Mouse (Mus musculus): ENCODE measurements at regions not wholly inside any gene's neighbourhood (a gene's known extent, or its start where the extent isn't known, plus 50 kb on each side); places are given as distances from the start of the nearest gene placed in this dataset.

- no peak for DNase-seq (ENCODE audit: low read depth)
Measured at GRCm38 (mm10) chr6:31107360-31107759, 148.5 kb upstream of the Klf14 start.

- DNase-seq (ENCODE audit: low read depth) = peak; percentile 86
Measured at GRCm38 (mm10) chr6:31107916-31108685, 149.2 kb upstream of the Klf14 start.

GRCm38 (mm10) chr6:31109604-31110003 lies 150.7 kb upstream of the Klf14 start:
- DNase-seq (ENCODE audit: low read depth) = no peak

GRCm38 (mm10) chr6:31112293-31113077 lies 153.6 kb upstream of the Klf14 start:
- DNase-seq (ENCODE audit: low read depth) = no peak

GRCm38 (mm10) chr6:31113558-31114326 lies 154.9 kb upstream of the Klf14 start:
- no peak for DNase-seq (ENCODE audit: low read depth)

GRCm38 (mm10) chr6:31114336-31115335 lies 155.8 kb upstream of the Klf14 start:
- DNase-seq (ENCODE audit: low read depth) = peak; percentile 50

GRCm38 (mm10) chr6:31115566-31115965 lies 156.7 kb upstream of the Klf14 start:
- DNase-seq (ENCODE audit: low read depth) = no peak

GRCm38 (mm10) chr6:31116365-31116764 lies 157.5 kb upstream of the Klf14 start:
- DNase-seq (ENCODE audit: low read depth) = no peak

- no peak for DNase-seq (ENCODE audit: low read depth)
Measured at GRCm38 (mm10) chr6:31117666-31118065, 158.8 kb upstream of the Klf14 start.

GRCm38 (mm10) chr6:31121008-31121407 lies 162.1 kb upstream of the Klf14 start:
- DNase-seq (ENCODE audit: low read depth) = no peak

- no peak for DNase-seq (ENCODE audit: low read depth)
Measured at GRCm38 (mm10) chr6:31122895-31123294, 164.0 kb upstream of the Klf14 start.

- no peak for DNase-seq (ENCODE audit: low read depth)
Measured at GRCm38 (mm10) chr6:31123342-31123990, 164.6 kb upstream of the Klf14 start.

GRCm38 (mm10) chr6:31124076-31124475 lies 165.2 kb upstream of the Klf14 start:
- no peak for DNase-seq (ENCODE audit: low read depth)

- DNase-seq (ENCODE audit: low read depth) = peak; percentile 36
Measured at GRCm38 (mm10) chr6:31124872-31125271, 166.0 kb upstream of the Klf14 start.

- DNase-seq (ENCODE audit: low read depth) = peak; percentile 86
Measured at GRCm38 (mm10) chr6:31125328-31126118, 166.6 kb upstream of the Klf14 start.

GRCm38 (mm10) chr6:31126131-31126871 lies 167.4 kb upstream of the Klf14 start:
- peak; percentile 94 for DNase-seq (ENCODE audit: low read depth)

- DNase-seq (ENCODE audit: low read depth) = no peak
Measured at GRCm38 (mm10) chr6:31129170-31129569, 170.3 kb upstream of the Klf14 start.

GRCm38 (mm10) chr6:31129987-31130386 lies 171.1 kb upstream of the Klf14 start:
- no peak for DNase-seq (ENCODE audit: low read depth)

- DNase-seq (ENCODE audit: low read depth) = peak; percentile 42
Measured at GRCm38 (mm10) chr6:31130522-31130921, 171.6 kb upstream of the Klf14 start.

All from 416B (cell line).